Mouse (Mus musculus) neural tube, embryonic 14.5 days (tissue): ENCODE results near the gene Oaz1. TPM values are rescaled to one million over a fixed set of nuclear protein-coding genes. Genes with fewer than 3 reads are reported as not detected.
A peak's percentile ranks its signal among the peaks of the same experiment; 100 is the strongest.

Experiments
- ATAC-seq: fragments of 200-750 bp; cut with Nextera tagmentation; 2 replicates; pipeline ENCODE4 v1.8.0; 2017; ENCODE audit warnings: low read depth, mild to moderate bottlenecking, moderate TSS enrichment, moderate library complexity
- H3K27ac ChIP-seq: fragments of 300-500 bp; sonication (generic); 2 replicates; pipeline ENCODE4 v1.5.1; 2014; ENCODE audit warnings: low read depth, mild to moderate bottlenecking, control low read depth, low read length, moderate library complexity, mixed read lengths
- H3K27me3 ChIP-seq: fragments of 300-500 bp; sonication (generic); 2 replicates; pipeline ENCODE4 v1.6.1; 2014; ENCODE audit warnings: low read length; ENCODE audit not compliant: control insufficient read depth, insufficient read depth
- H3K36me3 ChIP-seq: fragments of 300-500 bp; sonication (generic); 2 replicates; pipeline ENCODE4 v1.6.1; 2014; ENCODE audit warnings: low read length, mixed read lengths; ENCODE audit not compliant: control insufficient read depth, insufficient read depth
- H3K4me1 ChIP-seq: fragments of 300-500 bp; sonication (generic); 2 replicates; pipeline ENCODE4 v1.6.1; 2014; ENCODE audit warnings: low read length; ENCODE audit not compliant: control insufficient read depth, insufficient read depth
- H3K4me2 ChIP-seq: fragments of 300-500 bp; sonication (generic); 2 replicates; pipeline ENCODE4 v1.6.1; 2014; ENCODE audit warnings: mild to moderate bottlenecking, low read depth, low read length, control low read depth
- H3K4me3 ChIP-seq: fragments of 300-500 bp; sonication (generic); 2 replicates; pipeline ENCODE4 v1.5.1; 2014; ENCODE audit warnings: low read depth, low read length, control low read depth, mixed read lengths
- H3K9ac ChIP-seq: fragments of 300-500 bp; sonication (generic); replicated peaks from 2 replicates; pipeline ENCODE4 v1.6.1; 2014; ENCODE audit warnings: low read depth, mild to moderate bottlenecking, control low read depth, low read length, mixed read lengths
- H3K9me3 ChIP-seq: fragments of 300-500 bp; sonication (generic); 2 replicates; pipeline ENCODE4 v1.6.1; 2016; ENCODE audit warnings: low read length; ENCODE audit not compliant: control insufficient read depth
- WGBS: fragments of 180-500 bp; shearing (Covaris S2); extraction: QIAGEN DNeasy Blood & Tissue Kit; methylation state at CpG from one replicate; pipeline ENCODE4 v1.1.7; 2014; 5-methylcytosine and 5-hydroxymethylcytosine counted together
- polyA plus RNA-seq: library from polyadenylated mRNA; unstranded; fragments of >200 nt; fragmentation: Nextera tagmentation; extraction: Ambion mirVana; gene quantifications from 2 replicates; pipeline ENCODE4 v1.2.1, GENCODE M21; 2014

The Oaz1 gene
- polyA plus RNA-seq, 1 experiment from 2014 or later = 1,236 TPM

DNA sequence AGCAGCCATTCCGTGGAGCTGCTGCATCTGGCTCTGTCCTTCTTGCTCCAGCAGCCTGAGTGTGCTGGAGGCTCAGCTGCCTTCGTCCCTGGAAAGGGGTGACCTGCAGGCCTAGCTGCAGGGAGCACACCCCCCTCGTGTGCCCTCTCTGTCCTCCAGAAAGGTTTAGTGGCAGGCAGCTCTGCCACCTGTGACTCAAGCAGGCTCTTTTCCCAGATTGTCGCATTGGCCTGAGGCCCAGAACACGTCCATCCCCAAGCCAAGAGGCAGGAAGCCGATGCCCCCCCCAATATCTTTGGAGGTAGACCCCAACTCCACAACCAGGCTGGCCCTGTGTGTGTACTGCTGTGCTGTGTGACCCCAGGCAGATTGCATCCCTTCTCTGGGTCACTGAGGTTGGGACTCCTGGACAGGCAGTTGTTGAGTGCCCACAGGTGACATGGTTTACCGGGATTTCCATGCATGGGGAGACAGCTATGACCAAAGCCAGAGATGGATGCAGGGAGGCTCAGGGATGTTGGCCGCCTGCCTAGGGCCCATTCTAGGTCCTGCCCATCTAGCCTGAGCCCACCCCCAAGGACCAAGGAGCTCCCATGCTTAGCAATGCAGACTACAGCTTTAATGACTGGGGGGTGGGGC, 18.7 kb downstream of the Oaz1 start:
- Histone ChIP-seq H3K4me2 (no peak overlapping the region), H3K4me1 (no peaks in the 10 kb centered on the region), H3K36me3 (0 out of 2 replicates have a peak, but pooled peaks cover under 1% of the 10 kb centered on the region), H3K9ac (no peak overlapping the region), H3K27me3 (peaks cover 28% of the 10 kb centered on the region), H3K27ac (no peak overlapping the region), H3K9me3 (no peaks in the 10 kb centered on the region), H3K4me3 (no peak overlapping the region)
- 78% methylated on average over 8 of the region's 8 CpGs for WGBS
- no peak for ATAC-seq

- Histone ChIP-seq H3K36me3 (0 out of 2 replicates have a peak, but pooled peaks cover 4% of the 10 kb centered on the region), H3K9ac (no peak overlapping the region), H3K4me2 (no peak overlapping the region), H3K27ac (no peak overlapping the region), H3K4me1 (no peaks in the 10 kb centered on the region), H3K27me3 (peaks cover 28% of the 10 kb centered on the region), H3K4me3 (no peak overlapping the region), H3K9me3 (no peaks in the 10 kb centered on the region)
- WGBS = 76% methylated on average over 12 of the region's 12 CpGs
- ATAC-seq = no peak
These were observed 19.3 kb downstream of the Oaz1 start for GRCm38 (mm10) chr10:80845732-80846131.

GRCm38 (mm10) chr10:80848571-80848970, 22.1 kb downstream of the Oaz1 start:
- Histone ChIP-seq H3K27me3 (peaks cover 16% of the 10 kb centered on the region), H3K9me3 (no peaks in the 10 kb centered on the region), H3K27ac (no peak overlapping the region), H3K4me2 (no peak overlapping the region), H3K4me3 (no peak overlapping the region), H3K9ac (no peak overlapping the region), H3K4me1 (no peaks in the 10 kb centered on the region), H3K36me3 (peaks cover 19% of the 10 kb centered on the region)
- no peak for ATAC-seq
- WGBS = 8% methylated on average over 10 of the region's 10 CpGs

- ATAC-seq = peak; percentile 76
- WGBS = under 1% methylated on average over 80 of the region's 81 CpGs
These were observed 28.7 kb downstream of the Oaz1 start, which contains the start of the genes Lsm7 and Sppl2b for GRCm38 (mm10) chr10:80854913-80855748. TSS of gene Lsm7 (minus strand) at chr10:80855209. TSS of gene Sppl2b (plus strand) at chr10:80855275.

GRCm38 (mm10) chr10:80855749-80856073, 29.3 kb downstream of the Oaz1 start:
- peak overlapping the region; percentile 99 for H3K4me3 ChIP-seq
- H3K36me3 ChIP-seq = peaks cover 15% of the 10 kb centered on the region
- no peak overlapping the region for H3K27ac ChIP-seq
- peaks cover 2% of the 10 kb centered on the region; the same call in 1 of the 2 replicates for H3K27me3 ChIP-seq
- H3K9me3 ChIP-seq = no peaks in the 10 kb centered on the region
- ATAC-seq = 0 out of 2 replicates have a peak, but pooled peaks have one; percentile 10
- peak overlapping the region; percentile 99 for H3K4me2 ChIP-seq
- H3K9ac ChIP-seq = peak overlapping the region; percentile 82
- peaks cover 22% of the 10 kb centered on the region for H3K4me1 ChIP-seq
- 29% methylated on average over 11 of the region's 11 CpGs for WGBS

More at GRCm38 (mm10) chr10:80854913-80855748, 28.7 kb downstream of the Oaz1 start, which contains the start of the genes Lsm7 and Sppl2b:
- Histone ChIP-seq H3K4me1 (peaks cover 22% of the 10 kb centered on the region), H3K36me3 (peaks cover 19% of the 10 kb centered on the region), H3K4me3 (peak within 1 kb of the TSS; percentile 99), H3K9me3 (no peaks in the 10 kb centered on the region), H3K4me2 (peak within 1 kb of the TSS; percentile 99), H3K27ac (peak within 1 kb of the TSS; percentile 40), H3K9ac (peak within 1 kb of the TSS; percentile 82), H3K27me3 (peaks cover 2% of the 10 kb centered on the region; the same call in 1 of the 2 replicates)

- no peak overlapping the region for H3K27ac ChIP-seq
- 0 out of 2 replicates have a peak overlapping the region, but pooled peaks have one; percentile 82 for H3K9ac ChIP-seq
- 61% methylated on average over 3 of the region's 3 CpGs for whole genome bisulfite sequencing
- peaks cover 2% of the 10 kb centered on the region; the same call in 1 of the 2 replicates for H3K27me3 ChIP-seq
- ATAC-seq = no peak
- peak overlapping the region; percentile 99 for H3K4me2 ChIP-seq
- H3K4me1 ChIP-seq = peaks cover 22% of the 10 kb centered on the region
- H3K9me3 ChIP-seq = no peaks in the 10 kb centered on the region
- peak overlapping the region; percentile 99 for H3K4me3 ChIP-seq
- H3K36me3 ChIP-seq = peaks cover 14% of the 10 kb centered on the region
These were observed 29.8 kb downstream of the Oaz1 start for GRCm38 (mm10) chr10:80856267-80856666.

DNA sequence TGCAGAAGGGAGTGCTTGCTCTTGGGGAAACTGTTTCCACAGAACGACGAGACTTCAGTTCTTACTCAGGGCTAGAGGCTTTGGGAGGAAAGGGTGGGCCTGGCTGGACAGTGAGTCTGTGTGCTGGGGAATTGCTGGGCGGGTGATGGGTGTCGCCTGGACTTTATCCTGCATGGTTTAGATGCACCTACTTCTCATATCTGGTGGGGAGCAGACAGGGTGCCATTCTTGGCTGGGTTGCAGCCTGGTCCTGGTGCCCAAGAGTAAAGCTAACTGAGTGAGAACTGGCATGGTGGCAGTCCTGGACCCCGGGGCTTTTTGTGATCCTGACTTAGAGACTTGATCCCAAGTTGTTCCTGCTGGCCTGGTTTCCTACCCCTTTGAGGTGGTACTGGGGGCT, 30.5 kb downstream of the Oaz1 start:
- Histone ChIP-seq H3K27me3 (peaks cover 2% of the 10 kb centered on the region; the same call in 1 of the 2 replicates), H3K36me3 (peaks cover 7% of the 10 kb centered on the region), H3K4me2 (no peak overlapping the region; the same call in 1 of the 2 replicates), H3K9ac (no peak overlapping the region), H3K9me3 (no peaks in the 10 kb centered on the region), H3K4me1 (peaks cover 22% of the 10 kb centered on the region), H3K27ac (no peak overlapping the region), H3K4me3 (no peak overlapping the region)
- 79% methylated on average over 5 of the region's 5 CpGs for WGBS
- no peak for ATAC-seq

- Histone ChIP-seq H3K4me2 (no peak overlapping the region; the same call in 1 of the 2 replicates), H3K36me3 (peaks cover 9% of the 10 kb centered on the region), H3K27ac (peak overlapping the region; percentile 28; the same call in 1 of the 2 replicates), H3K27me3 (peaks cover 2% of the 10 kb centered on the region; the same call in 1 of the 2 replicates), H3K9me3 (no peaks in the 10 kb centered on the region), H3K4me3 (no peak overlapping the region), H3K9ac (no peak overlapping the region), H3K4me1 (peaks cover 22% of the 10 kb centered on the region)
- ATAC-seq = peak; percentile 25; the same call in 1 of the 2 replicates
- 30% methylated on average over 8 of the region's 8 CpGs for WGBS
These were observed 30.9 kb downstream of the Oaz1 start for GRCm38 (mm10) chr10:80857386-80857785.
